Mouse (Mus musculus): ENCODE data around the gene Atg4c.

The Atg4c gene

GRCm38 (mm10) chr4:99263663-99264062 is 69.9 kb downstream of the Atg4c start:
- DNase-seq (ENCODE audit: low spot score): no peak

- DNase-seq (ENCODE audit: low spot score): no peak
These were observed 73.2 kb downstream of the Atg4c start for GRCm38 (mm10) chr4:99266843-99267445.

- DNase-seq (ENCODE audit: low spot score): no peak
These were observed 79.1 kb downstream of the Atg4c start for GRCm38 (mm10) chr4:99272860-99273259.

GRCm38 (mm10) chr4:99273466-99273865 is 79.7 kb downstream of the Atg4c start:
- DNase-seq (ENCODE audit: low spot score): no peak

GRCm38 (mm10) chr4:99273979-99274378 is 80.2 kb downstream of the Atg4c start:
- no peak for DNase-seq (ENCODE audit: low spot score)

GRCm38 (mm10) chr4:99278876-99279275 is 85.1 kb downstream of the Atg4c start:
- no peak for DNase-seq (ENCODE audit: low spot score)

GRCm38 (mm10) chr4:99281711-99282110 is 88.0 kb downstream of the Atg4c start:
- DNase-seq (ENCODE audit: low spot score): no peak

- DNase-seq (ENCODE audit: low spot score): no peak
These were observed 95.6 kb downstream of the Atg4c start for GRCm38 (mm10) chr4:99289286-99289685.

- DNase-seq (ENCODE audit: low spot score): no peak
These were observed 104.9 kb downstream of the Atg4c start for GRCm38 (mm10) chr4:99298676-99299075.

GRCm38 (mm10) chr4:99304793-99305192 is 111.1 kb downstream of the Atg4c start:
- DNase-seq (ENCODE audit: low spot score): no peak
